Mouse (Mus musculus) neutrophil, adult 83 days (primary cell): ENCODE data around the gene Gpr139. TPM values are rescaled to one million over a fixed set of nuclear protein-coding genes. Genes with fewer than 3 reads are reported as not detected.

ENCODE experiments used
- total RNA-seq, 2 experiments: library from RNA; stranded (reverse); gene quantifications; one replicate each; pipeline ENCODE4 v1.2.4; 2023

The Gpr139 gene
- total RNA-seq: not detected

DNA sequence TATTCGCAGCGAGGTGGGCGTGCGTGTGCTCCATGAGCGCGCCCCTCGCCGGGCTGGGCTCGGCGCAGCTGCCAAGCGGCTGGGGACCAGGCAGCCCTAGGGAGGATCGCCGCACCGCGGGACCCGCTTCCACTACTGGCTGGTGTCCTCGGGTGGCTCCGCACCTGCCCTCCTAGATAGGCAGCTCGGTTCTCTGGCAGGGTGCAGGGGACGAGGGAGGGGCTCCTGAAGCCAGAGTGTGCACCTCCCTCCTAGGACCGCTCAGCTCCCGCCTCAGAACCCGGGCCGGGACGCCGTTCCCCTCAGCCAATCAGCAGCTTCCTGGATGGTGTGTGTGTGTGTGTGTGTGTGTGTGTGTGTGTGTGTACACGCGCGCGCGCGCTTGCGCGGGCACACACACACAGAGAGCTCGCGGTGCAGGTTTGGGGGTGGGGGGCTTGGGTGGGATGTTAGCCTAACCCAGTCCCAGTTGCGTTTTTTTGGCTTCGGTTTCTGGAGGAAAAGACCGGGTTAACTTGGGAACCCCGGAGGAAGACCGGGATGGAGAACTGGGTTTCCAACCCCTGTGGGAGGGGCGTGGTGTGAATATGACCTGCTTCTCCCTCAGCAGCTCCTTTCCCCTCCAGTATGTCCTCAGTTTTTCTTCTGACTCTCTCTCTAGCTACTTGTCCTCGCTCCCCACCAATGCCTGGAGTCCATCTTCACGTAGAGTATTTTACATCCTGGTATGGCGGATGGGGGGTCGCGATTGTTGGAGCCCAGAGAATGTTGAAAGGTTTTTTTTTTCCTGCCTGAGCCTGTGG lies at the start of gene Gpr139:
Gpr139 (minus strand) TSS at position 263 of the 803 bp plus-strand sequence.

Other genes with a start within 250 kb of the Gpr139 start
- gene Gprc5b, start 189.4 kb downstream of the Gpr139 start, total RNA-seq: under 1 TPM; 0.57 to 0.70 TPM